Mouse (Mus musculus) ovary, postnatal 36 days (tissue): Measurements from ENCODE around the gene Polrmt.
"Not testable (repeated sequence)": the region's sequence is repeated elsewhere in the genome, so short reads cannot be mapped to it uniquely, and the experiment has no call there.

ENCODE experiments used
- DNase-seq: peaks from one replicate; pipeline ENCODE4 v3.0.0; 2022; ENCODE audit warnings: low spot score, mixed read lengths

Gene Polrmt

DNA sequence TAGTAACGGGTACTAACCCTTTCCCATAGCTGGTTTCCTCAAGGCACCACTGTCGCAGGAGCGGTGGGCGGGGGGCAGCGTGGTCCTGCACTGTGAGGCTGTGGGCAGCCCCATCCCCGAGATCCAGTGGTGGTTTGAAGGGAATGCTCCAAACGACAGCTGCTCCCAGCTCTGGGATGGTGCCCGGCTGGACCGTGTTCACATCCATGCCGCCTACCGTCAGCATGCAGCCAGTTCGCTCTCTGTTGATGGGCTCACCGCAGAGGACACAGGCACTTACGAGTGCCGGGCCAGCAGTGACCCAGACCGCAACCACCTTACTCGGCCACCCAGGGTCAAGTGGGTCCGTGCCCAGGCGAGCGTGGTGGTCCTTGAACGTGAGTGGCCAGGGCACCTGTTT, 37.7 kb downstream of the Polrmt start:
- DNase-seq = peak; percentile 6

DNA sequence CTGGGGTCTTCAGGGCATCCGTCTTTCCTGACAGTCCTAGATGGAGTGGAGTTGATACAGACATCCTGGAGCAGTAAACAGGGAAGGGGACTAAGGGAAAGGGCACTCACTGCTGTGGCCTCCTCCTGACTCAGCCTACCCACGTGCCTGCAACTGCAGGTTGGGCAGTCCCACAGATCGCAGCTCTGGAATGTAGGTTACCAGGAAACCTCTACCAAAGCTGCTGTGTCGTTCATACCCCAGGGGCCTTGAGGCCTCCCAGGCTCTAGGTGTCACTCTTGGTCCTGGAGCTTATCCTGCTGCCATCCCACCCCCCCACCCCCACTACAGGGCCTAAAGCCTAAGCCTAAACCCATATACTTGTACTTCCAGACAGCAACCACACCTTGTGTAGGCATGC, 38.6 kb downstream of the Polrmt start:
- peak; percentile 2 for DNase-seq

- DNase-seq = peak; percentile 5
These were observed 39.2 kb downstream of the Polrmt start for GRCm38 (mm10) chr10:79707162-79707561.

GRCm38 (mm10) chr10:79706406-79707094, 39.8 kb downstream of the Polrmt start:
- DNase-seq = peak; percentile 5

- DNase-seq = peak; percentile 2
These were observed 40.4 kb downstream of the Polrmt start for GRCm38 (mm10) chr10:79705951-79706350.

GRCm38 (mm10) chr10:79704970-79705360, 41.4 kb downstream of the Polrmt start:
- no peak for DNase-seq

GRCm38 (mm10) chr10:79704065-79704969, 42.1 kb downstream of the Polrmt start, which contains the start of gene Bsg:
Gene Bsg, plus strand, starts transcription at chr10:79704491.
- peak; percentile 99 for DNase-seq

- DNase-seq = peak; percentile 2
These were observed 42.8 kb downstream of the Polrmt start for GRCm38 (mm10) chr10:79703541-79703940.

DNA sequence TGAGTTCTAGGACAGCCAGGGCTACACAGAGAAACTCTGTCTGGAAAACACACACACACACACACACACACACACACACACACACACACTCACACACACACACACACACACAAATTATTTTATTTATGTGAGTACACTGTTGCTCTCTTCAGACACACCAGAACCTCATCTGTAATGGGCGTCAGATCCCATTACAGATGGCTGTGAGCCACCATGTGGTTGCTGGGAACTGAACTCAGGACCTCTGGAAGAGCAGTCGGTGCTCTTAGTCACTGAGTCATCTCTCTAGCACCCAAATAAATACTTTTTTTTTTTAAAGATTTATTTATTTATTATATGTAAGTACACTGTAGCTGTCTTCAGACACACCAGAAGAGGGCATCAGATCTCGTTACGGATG, 43.4 kb downstream of the Polrmt start:
- DNase-seq = not testable (repeated sequence)

DNA sequence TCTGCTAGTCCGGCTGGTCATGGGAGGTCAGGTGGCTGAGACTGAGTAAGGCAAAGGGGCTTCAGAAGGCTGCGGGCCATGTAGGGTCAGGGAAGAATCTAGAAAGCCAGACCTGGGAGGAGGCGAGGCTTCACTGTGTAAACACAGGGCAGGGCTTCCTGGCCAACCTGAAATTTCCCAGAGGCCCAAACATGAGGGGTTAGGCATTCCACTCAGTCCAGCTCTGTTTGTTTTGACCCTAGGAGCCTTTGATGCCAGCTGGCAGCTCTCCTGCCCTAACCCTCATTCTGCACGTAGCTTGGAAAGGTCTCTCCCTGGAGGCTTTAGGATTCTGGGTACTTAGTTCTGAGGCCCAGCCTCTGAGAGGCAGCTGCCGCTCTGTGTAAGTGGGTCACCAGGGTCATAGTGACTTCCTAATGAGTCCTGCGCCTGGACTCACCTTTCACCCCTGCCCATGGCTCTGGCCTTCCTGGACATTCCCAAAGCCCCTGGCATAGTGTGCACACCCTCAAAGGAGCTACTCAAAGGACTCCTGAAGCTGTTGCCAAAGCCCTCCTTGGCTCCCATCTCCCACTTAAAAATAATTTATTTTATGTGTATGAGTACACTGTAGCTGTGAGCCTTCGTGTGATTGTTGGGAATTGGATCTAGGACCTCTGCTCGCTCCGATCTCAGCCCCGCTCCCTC, 44.8 kb downstream of the Polrmt start:
- peak; percentile 32 for DNase-seq

- peak; percentile 29 for DNase-seq
These were observed 45.7 kb downstream of the Polrmt start for GRCm38 (mm10) chr10:79700676-79701075.

- DNase-seq = no peak
These were observed 47.9 kb downstream of the Polrmt start for GRCm38 (mm10) chr10:79698459-79698858.

GRCm38 (mm10) chr10:79697916-79698315, 48.5 kb downstream of the Polrmt start:
- DNase-seq = peak; percentile 3

- DNase-seq = peak; percentile 4
These were observed 50.2 kb downstream of the Polrmt start for GRCm38 (mm10) chr10:79696129-79696651.

GRCm38 (mm10) chr10:79695231-79696128, 50.9 kb downstream of the Polrmt start:
- peak; percentile 77 for DNase-seq

DNA sequence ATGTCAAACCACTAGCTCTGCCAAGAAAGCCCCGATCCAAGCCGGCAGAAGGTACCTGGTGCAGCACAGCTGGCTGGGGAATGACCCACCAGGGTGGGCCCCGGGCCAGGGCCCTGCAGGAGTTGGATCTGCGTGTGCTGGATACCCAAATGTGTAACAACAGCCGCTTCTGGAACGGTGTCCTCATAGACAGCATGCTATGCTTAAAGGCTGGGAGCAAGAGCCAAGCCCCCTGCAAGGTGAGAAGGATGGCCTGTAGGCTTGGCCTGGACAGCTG, 52.1 kb downstream of the Polrmt start:
- peak; percentile 4 for DNase-seq

GRCm38 (mm10) chr10:79693580-79694378, 52.6 kb downstream of the Polrmt start:
- peak; percentile 3 for DNase-seq

DNA sequence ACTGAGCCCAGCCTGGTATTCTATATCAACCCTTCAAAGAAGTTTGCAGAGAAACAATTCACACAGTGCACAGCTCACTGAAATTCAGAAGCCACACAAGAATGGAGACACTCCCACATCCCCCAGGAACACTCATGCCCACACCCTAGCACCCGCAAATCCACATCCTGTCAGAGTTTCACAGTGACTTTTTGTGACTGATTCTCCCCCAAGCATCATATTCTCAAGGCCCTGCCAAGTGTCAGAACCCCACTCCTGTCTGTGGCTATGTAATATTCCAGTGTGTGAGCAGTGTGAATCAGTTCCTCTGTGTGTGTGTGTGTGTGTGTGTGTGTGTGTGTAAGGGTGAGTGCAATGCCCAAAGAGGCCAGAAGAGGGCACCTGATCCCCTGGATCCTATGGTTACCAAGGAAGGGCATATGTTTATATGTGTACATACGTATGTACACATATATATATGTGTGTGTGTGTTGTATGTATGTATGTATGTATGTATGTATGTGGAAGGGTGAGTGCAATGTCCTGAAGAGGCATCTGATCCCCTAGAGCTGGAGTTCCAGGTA, 54.3 kb downstream of the Polrmt start:
- DNase-seq = no peak

DNA sequence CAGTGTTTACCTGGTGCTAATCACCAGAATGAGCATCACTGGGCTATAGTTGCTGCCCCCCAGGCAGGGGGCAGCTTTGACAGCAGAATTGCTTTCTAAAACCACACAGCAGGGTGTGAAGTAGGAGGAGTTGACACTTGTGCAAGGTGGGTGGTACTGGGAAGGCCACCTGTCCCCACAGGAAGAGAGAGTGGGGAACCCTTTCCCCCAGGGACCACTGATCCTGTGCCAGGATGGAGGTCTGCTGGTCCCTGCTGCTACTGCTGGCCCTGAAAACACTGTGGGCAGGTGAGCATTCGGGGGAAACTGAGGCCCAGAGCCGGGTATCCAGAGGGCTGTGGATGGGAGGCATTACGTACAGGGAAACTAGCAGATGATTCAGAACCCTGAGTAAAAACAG, 57.2 kb downstream of the Polrmt start:
- no peak for DNase-seq

DNA sequence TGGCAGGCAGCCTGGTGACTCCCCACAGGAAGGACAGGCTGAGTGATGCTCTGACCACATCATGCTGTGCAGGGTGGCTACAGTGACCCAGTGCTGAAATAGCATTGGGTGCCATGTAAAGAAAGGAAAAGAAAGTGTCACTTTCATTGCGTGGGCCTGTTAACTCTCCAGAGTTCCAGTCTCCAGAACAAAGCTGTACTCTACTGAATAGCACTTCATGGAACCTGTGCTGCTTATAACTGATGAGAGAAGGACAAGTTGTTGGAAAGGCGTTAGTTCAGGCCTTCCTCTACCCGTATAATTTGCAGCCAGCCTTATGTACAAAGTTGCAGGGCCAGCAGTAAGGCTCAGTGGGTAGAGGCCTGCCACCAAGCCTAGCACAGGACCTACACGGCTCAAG, 57.7 kb downstream of the Polrmt start, which contains the start of gene Gzmm:
Gene Gzmm, plus strand, starts transcription at position 301 of the 400 bp plus-strand sequence.
- no peak for DNase-seq
